Mouse (Mus musculus): ENCODE data around the gene Ssu2.

The Ssu2 gene

GRCm38 (mm10) chr6:112387947-112388346 lies at the start of gene Ssu2:
TSS of gene Ssu2 (minus strand) at chr6:112388023.
- DNase-seq (ENCODE audit: extremely low spot score, low spot score): no peak

DNA sequence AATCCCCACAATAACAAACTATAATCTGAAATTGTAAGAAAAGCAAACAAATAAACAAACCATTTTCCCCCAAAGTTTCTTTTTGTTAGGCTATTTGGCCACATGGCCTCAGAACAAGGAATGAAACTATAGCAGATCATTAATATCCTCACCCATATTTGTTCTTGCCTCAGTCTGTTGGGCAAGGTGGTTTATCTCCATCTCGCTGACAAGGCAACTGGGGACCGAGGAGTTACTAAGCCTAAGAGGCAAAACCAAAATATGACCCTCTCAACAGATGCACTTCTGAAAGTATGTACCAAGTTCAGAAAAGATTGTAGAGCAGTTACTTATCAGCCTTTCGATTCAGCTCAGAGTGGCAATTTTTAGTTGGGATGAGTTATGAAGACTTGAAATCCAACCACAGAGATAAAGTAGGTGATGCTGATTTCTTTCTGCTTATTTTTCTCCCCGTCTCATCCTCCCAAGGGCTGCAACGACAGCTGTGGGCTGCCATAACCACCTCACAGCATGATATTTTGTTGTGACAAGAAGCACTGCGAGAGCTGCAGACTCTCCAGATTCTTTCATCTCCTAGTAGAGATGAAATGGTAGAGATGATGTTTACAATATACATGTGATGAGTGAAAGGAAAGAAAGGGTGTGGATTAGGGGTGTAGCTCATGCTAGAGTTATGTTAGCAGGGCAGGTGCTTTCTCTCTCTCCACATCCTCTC lies 38.4 kb upstream of the Ssu2 start:
- no peak for DNase-seq (ENCODE audit: extremely low spot score, low spot score)

- no peak for DNase-seq (ENCODE audit: extremely low spot score, low spot score)
Measured at GRCm38 (mm10) chr6:112423746-112424501, 36.1 kb upstream of the Ssu2 start.

GRCm38 (mm10) chr6:112420883-112421282 lies 33.1 kb upstream of the Ssu2 start:
- no peak for DNase-seq (ENCODE audit: extremely low spot score, low spot score)

GRCm38 (mm10) chr6:112419333-112419732 lies 31.5 kb upstream of the Ssu2 start:
- no peak for DNase-seq (ENCODE audit: extremely low spot score, low spot score)

- no peak for DNase-seq (ENCODE audit: extremely low spot score, low spot score)
Measured at GRCm38 (mm10) chr6:112404111-112404510, 16.3 kb upstream of the Ssu2 start.

DNA sequence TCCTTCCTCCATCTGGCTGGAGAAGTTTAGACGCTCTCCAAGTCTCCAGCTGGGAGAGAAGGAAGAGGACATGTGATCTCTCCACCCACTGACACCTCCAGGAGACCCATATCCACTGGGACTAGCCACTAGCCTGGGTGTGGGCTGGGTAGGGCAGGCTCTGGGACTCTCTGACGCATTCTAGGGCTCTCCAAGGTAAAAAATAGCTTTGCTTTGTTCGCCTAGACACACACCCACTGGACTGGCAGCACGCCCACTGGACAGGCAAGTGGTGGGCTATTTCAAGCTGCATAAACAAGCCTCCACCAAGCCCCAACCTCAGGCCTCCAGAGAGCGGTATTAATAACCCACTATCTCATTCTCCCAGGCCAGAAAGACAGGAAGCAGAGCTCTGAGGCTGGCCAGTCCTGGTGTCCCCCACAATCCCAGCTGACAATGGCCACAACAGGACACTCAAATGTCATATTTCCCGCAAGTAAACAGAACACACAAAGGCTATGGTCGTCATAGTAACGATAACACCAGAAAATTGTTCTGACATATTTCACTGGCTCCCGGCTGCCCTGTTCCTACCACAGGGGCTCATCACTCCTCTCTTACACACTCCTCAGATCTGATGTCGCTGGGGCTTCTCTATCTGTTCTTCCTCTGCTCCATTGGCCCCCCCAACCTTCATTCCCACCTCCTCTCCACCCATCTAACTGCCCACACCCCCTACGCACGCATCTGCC lies 14.3 kb upstream of the Ssu2 start:
- no peak for DNase-seq (ENCODE audit: extremely low spot score, low spot score)

- no peak for DNase-seq (ENCODE audit: extremely low spot score, low spot score)
Measured at GRCm38 (mm10) chr6:112397351-112397750, 9.5 kb upstream of the Ssu2 start.

GRCm38 (mm10) chr6:112396352-112396751 lies 8.5 kb upstream of the Ssu2 start:
- no peak for DNase-seq (ENCODE audit: extremely low spot score, low spot score)

GRCm38 (mm10) chr6:112388385-112388784 lies 562 bp upstream of the Ssu2 start:
- no peak for DNase-seq (ENCODE audit: extremely low spot score, low spot score)

GRCm38 (mm10) chr6:112386260-112386659 lies 1.6 kb downstream of the Ssu2 start:
- DNase-seq (ENCODE audit: extremely low spot score, low spot score): no peak

DNA sequence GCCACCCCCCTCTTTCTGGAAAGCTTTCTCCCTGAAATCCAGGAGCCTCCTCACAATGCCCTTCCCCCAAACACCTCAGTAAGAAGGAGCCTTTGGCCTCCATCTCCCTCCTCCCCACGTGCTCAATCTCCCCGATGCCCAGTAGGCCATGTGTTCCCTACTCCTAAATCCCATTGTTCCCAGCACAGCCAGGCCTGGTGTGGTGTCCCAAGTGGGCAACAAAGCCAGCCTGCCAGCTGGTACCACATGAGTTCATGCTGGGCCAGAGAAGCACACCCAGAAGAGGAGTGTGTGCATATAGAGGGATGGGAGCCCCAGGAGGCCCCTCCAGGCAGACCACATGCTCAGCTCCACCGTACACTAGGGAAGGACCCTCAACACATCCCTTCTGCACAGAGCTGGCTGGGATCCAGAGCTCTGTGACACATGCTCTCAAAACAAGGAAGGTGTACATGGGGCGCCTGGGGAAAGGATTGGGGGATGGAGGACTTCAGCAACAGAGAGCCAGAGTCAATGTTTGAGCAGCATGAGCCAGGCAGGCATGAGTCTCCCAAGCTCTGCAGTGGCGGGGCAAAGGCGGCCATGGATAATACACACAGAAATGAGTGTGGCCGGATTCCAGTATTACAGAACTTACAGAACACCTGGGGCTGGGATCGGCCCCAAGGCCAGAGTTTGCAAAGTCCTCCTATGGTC lies 4.7 kb downstream of the Ssu2 start:
- no peak for DNase-seq (ENCODE audit: extremely low spot score, low spot score)

DNA sequence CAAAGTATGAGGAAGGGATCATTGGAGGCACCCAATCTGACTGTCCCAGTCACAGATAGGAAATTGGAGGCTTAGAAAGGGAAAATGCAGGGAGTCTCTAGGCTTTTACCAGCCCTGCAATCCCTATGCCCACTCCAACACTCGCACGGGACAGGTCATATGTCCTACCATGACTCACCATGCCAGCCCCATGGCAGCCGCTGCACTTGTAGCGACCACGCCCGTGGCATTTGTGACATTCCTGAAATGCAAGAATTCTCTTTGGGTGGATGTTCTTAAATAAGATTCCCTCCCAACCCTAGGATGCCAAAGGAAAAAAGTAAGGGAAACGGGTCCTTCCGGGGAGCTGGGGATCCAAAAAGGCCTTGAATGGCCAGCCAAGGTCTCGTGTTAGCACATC lies 8.8 kb downstream of the Ssu2 start:
- no peak for DNase-seq (ENCODE audit: extremely low spot score, low spot score)

GRCm38 (mm10) chr6:112375661-112376392 lies 12.0 kb downstream of the Ssu2 start:
- no peak for DNase-seq (ENCODE audit: extremely low spot score, low spot score)

- peak; percentile 32 for DNase-seq (ENCODE audit: extremely low spot score, low spot score)
Measured at GRCm38 (mm10) chr6:112373886-112374585, 13.8 kb downstream of the Ssu2 start.

GRCm38 (mm10) chr6:112365294-112365693 lies 22.5 kb downstream of the Ssu2 start:
- no peak for DNase-seq (ENCODE audit: extremely low spot score, low spot score)

- DNase-seq (ENCODE audit: extremely low spot score, low spot score): peak; percentile 15
Measured at GRCm38 (mm10) chr6:112364581-112364980, 23.2 kb downstream of the Ssu2 start.

DNA sequence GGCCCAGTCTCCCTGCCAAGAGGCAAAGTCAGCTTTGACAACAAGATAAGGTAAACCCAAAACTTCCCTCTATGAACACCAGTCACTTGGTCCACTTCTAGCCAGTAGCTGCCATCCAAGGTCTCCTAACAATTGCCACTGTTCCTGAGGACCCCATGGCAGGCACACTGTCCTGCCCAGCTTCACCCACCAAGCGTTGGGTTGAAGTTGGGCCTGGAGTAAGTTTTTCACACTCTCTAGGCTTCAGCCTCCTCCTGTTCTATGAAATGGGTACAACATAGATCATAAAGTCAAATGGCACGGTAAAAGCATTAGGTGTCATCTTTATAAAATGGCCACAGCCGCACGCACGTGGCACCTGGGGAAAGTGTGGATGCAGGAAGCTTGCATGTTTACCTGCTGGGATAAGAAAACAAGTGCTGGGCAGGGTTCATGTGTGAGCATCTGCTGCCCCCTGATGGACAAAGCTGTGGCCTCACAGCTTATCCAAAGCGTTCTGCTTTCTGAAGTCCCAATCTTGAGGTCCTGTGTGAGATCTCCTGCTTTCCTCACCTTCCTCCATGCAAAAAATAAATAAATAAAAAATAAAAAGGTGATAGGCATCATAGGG lies 25.4 kb downstream of the Ssu2 start:
- DNase-seq (ENCODE audit: extremely low spot score, low spot score): peak; percentile 56

DNA sequence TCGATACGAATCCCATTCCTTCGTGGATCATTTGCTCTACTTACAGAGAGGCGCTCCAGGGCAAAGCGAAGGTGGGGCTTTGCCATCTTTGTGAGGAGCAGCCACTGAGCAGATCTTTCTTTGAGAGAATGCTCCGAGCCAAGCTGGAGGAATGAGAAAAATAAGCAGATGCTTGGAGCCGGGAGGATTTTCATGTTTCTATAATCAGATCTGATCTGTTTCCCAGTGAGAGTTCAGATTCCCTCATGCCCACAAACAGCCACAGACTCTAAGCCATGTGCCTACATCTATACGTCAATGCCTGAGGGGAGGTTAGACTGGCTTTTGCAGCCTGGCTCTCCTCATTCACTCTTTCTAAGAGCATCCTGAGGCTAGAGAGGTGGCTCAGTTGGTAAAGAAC lies 27.1 kb downstream of the Ssu2 start:
- DNase-seq (ENCODE audit: extremely low spot score, low spot score): no peak

- no peak for DNase-seq (ENCODE audit: extremely low spot score, low spot score)
Measured at GRCm38 (mm10) chr6:112359341-112359740, 28.5 kb downstream of the Ssu2 start.

Data from neural tube, embryonic 10.5 days (tissue).